Mouse (Mus musculus): ENCODE results near the gene Cdh1.

- TF ChIP-seq CTCF (IDR thresholded peaks at IDR 0.05; ENCODE audit: low read depth, low read length) (no peak), POLR2A (IDR thresholded peaks at IDR 0.05; ENCODE audit: borderline replicate concordance, low read depth, low read length) (no peak)
These were observed 21.6 kb upstream of the Cdh1 start for GRCm38 (mm10) chr8:106581344-106582088.

Measured in bone marrow macrophage, adult 2 months (primary cell).